Mouse (Mus musculus) neural tube, embryonic 14.5 days (tissue): ENCODE measurements around the gene Islr. TPM values are rescaled to one million over a fixed set of nuclear protein-coding genes. Genes with fewer than 3 reads are reported as not detected.

Experiments used
- ATAC-seq: fragments of 200-750 bp; cut with Nextera tagmentation; 2 replicates; pipeline ENCODE4 v1.8.0; 2017; ENCODE audit warnings: low read depth, mild to moderate bottlenecking, moderate TSS enrichment, moderate library complexity
- H3K27ac ChIP-seq: fragments of 300-500 bp; sonication (generic); 2 replicates; pipeline ENCODE4 v1.5.1; 2014; ENCODE audit warnings: low read depth, mild to moderate bottlenecking, control low read depth, low read length, moderate library complexity, mixed read lengths
- H3K27me3 ChIP-seq: fragments of 300-500 bp; sonication (generic); 2 replicates; pipeline ENCODE4 v1.6.1; 2014; ENCODE audit warnings: low read length; ENCODE audit not compliant: control insufficient read depth, insufficient read depth
- H3K36me3 ChIP-seq: fragments of 300-500 bp; sonication (generic); 2 replicates; pipeline ENCODE4 v1.6.1; 2014; ENCODE audit warnings: low read length, mixed read lengths; ENCODE audit not compliant: control insufficient read depth, insufficient read depth
- H3K4me1 ChIP-seq: fragments of 300-500 bp; sonication (generic); 2 replicates; pipeline ENCODE4 v1.6.1; 2014; ENCODE audit warnings: low read length; ENCODE audit not compliant: control insufficient read depth, insufficient read depth
- H3K4me2 ChIP-seq: fragments of 300-500 bp; sonication (generic); 2 replicates; pipeline ENCODE4 v1.6.1; 2014; ENCODE audit warnings: mild to moderate bottlenecking, low read depth, low read length, control low read depth
- H3K4me3 ChIP-seq: fragments of 300-500 bp; sonication (generic); 2 replicates; pipeline ENCODE4 v1.5.1; 2014; ENCODE audit warnings: low read depth, low read length, control low read depth, mixed read lengths
- H3K9ac ChIP-seq: fragments of 300-500 bp; sonication (generic); replicated peaks from 2 replicates; pipeline ENCODE4 v1.6.1; 2014; ENCODE audit warnings: low read depth, mild to moderate bottlenecking, control low read depth, low read length, mixed read lengths
- H3K9me3 ChIP-seq: fragments of 300-500 bp; sonication (generic); 2 replicates; pipeline ENCODE4 v1.6.1; 2016; ENCODE audit warnings: low read length; ENCODE audit not compliant: control insufficient read depth
- WGBS: fragments of 180-500 bp; shearing (Covaris S2); extraction: QIAGEN DNeasy Blood & Tissue Kit; methylation state at CpG from one replicate; pipeline ENCODE4 v1.1.7; 2014; 5-methylcytosine and 5-hydroxymethylcytosine counted together
- polyA plus RNA-seq: library from polyadenylated mRNA; unstranded; fragments of >200 nt; fragmentation: Nextera tagmentation; extraction: Ambion mirVana; gene quantifications from 2 replicates; pipeline ENCODE4 v1.2.1, GENCODE M21; 2014

Islr gene
- polyA plus RNA-seq, 1 experiment from 2014 or later = 1.5 TPM

- Histone ChIP-seq H3K9me3 (no peaks in the 10 kb centered on the region), H3K4me1 (no peaks in the 10 kb centered on the region), H3K36me3 (no peaks in the 10 kb centered on the region), H3K4me2 (no peak overlapping the region), H3K4me3 (no peak overlapping the region), H3K27ac (no peak overlapping the region), H3K9ac (no peak overlapping the region), H3K27me3 (no peaks in the 10 kb centered on the region)
- WGBS = 71% methylated on average over 1 of the region's 1 CpGs
- ATAC-seq = no peak
Measured at GRCm38 (mm10) chr9:58165779-58166178, 38.3 kb downstream of the Islr start.

GRCm38 (mm10) chr9:58163146-58163545 is 41.0 kb downstream of the Islr start:
- H3K27me3 ChIP-seq = no peaks in the 10 kb centered on the region
- no peak overlapping the region for H3K9ac ChIP-seq
- H3K36me3 ChIP-seq = no peaks in the 10 kb centered on the region
- H3K27ac ChIP-seq = no peak overlapping the region
- H3K4me1 ChIP-seq = no peaks in the 10 kb centered on the region
- H3K4me3 ChIP-seq = no peak overlapping the region
- no peaks in the 10 kb centered on the region for H3K9me3 ChIP-seq
- H3K4me2 ChIP-seq = no peak overlapping the region
- ATAC-seq = no peak
- WGBS = 80% methylated on average over 5 of the region's 5 CpGs

- Histone ChIP-seq H3K4me1 (no peaks in the 10 kb centered on the region), H3K4me2 (no peak overlapping the region), H3K4me3 (no peak overlapping the region), H3K36me3 (no peaks in the 10 kb centered on the region), H3K27me3 (no peaks in the 10 kb centered on the region), H3K27ac (no peak overlapping the region), H3K9me3 (no peaks in the 10 kb centered on the region), H3K9ac (no peak overlapping the region)
- WGBS = 96% methylated on average over 3 of the region's 3 CpGs
- no peak for ATAC-seq
Measured at GRCm38 (mm10) chr9:58162173-58162572, 41.9 kb downstream of the Islr start.

- no peak overlapping the region for H3K4me3 ChIP-seq
- no peaks in the 10 kb centered on the region for H3K27me3 ChIP-seq
- H3K9me3 ChIP-seq = no peaks in the 10 kb centered on the region
- 79% methylated on average over 5 of the region's 5 CpGs for WGBS
- H3K4me1 ChIP-seq = 0 out of 2 replicates have a peak, but pooled peaks cover 4% of the 10 kb centered on the region
- no peak overlapping the region; the same call in 1 of the 2 replicates for H3K27ac ChIP-seq
- no peaks in the 10 kb centered on the region for H3K36me3 ChIP-seq
- no peak for ATAC-seq
- no peak overlapping the region for H3K4me2 ChIP-seq
- H3K9ac ChIP-seq = no peak overlapping the region
Measured at GRCm38 (mm10) chr9:58160315-58160714, 43.8 kb downstream of the Islr start.

- Histone ChIP-seq H3K27me3 (no peaks in the 10 kb centered on the region), H3K4me3 (no peak overlapping the region), H3K4me1 (0 out of 2 replicates have a peak, but pooled peaks cover 4% of the 10 kb centered on the region), H3K27ac (no peak overlapping the region; the same call in 1 of the 2 replicates), H3K4me2 (no peak overlapping the region), H3K9me3 (no peaks in the 10 kb centered on the region), H3K9ac (no peak overlapping the region), H3K36me3 (no peaks in the 10 kb centered on the region)
- no peak for ATAC-seq
- WGBS = 74% methylated on average over 4 of the region's 4 CpGs
Measured at GRCm38 (mm10) chr9:58159855-58160254, 44.3 kb downstream of the Islr start.

GRCm38 (mm10) chr9:58158541-58159311 is 45.4 kb downstream of the Islr start:
- Histone ChIP-seq H3K9ac (no peak overlapping the region), H3K4me1 (0 out of 2 replicates have a peak, but pooled peaks cover 4% of the 10 kb centered on the region), H3K4me3 (no peak overlapping the region), H3K27ac (no peak overlapping the region), H3K27me3 (no peaks in the 10 kb centered on the region), H3K4me2 (no peak overlapping the region), H3K36me3 (no peaks in the 10 kb centered on the region), H3K9me3 (no peaks in the 10 kb centered on the region)
- peak; percentile 46; the same call in 1 of the 2 replicates for ATAC-seq
- WGBS = 44% methylated on average over 7 of the region's 7 CpGs

- H3K4me3 ChIP-seq = peak overlapping the region; percentile 5; the same call in 1 of the 2 replicates
- peak overlapping the region; percentile 22; the same call in 1 of the 2 replicates for H3K27ac ChIP-seq
- no peak for ATAC-seq
- no peaks in the 10 kb centered on the region for H3K36me3 ChIP-seq
- H3K4me2 ChIP-seq = no peak overlapping the region
- no peaks in the 10 kb centered on the region for H3K9me3 ChIP-seq
- H3K27me3 ChIP-seq = no peaks in the 10 kb centered on the region
- H3K9ac ChIP-seq = no peak overlapping the region; the same call in 1 of the 2 replicates
- 81% methylated on average over 13 of the region's 13 CpGs for WGBS
- H3K4me1 ChIP-seq = 0 out of 2 replicates have a peak, but pooled peaks cover 4% of the 10 kb centered on the region
Measured at GRCm38 (mm10) chr9:58157838-58158237, 46.3 kb downstream of the Islr start.

- Histone ChIP-seq H3K9me3 (no peaks in the 10 kb centered on the region), H3K9ac (no peak overlapping the region), H3K4me2 (no peak overlapping the region; the same call in 1 of the 2 replicates), H3K4me1 (0 out of 2 replicates have a peak, but pooled peaks cover 4% of the 10 kb centered on the region), H3K27me3 (no peaks in the 10 kb centered on the region), H3K27ac (no peak overlapping the region), H3K4me3 (no peak overlapping the region), H3K36me3 (no peaks in the 10 kb centered on the region)
- 92% methylated on average over 22 of the region's 22 CpGs for WGBS
- no peak for ATAC-seq
Measured at GRCm38 (mm10) chr9:58156819-58157560, 47.1 kb downstream of the Islr start.

GRCm38 (mm10) chr9:58155366-58155765 is 48.7 kb downstream of the Islr start:
- Histone ChIP-seq H3K27me3 (no peaks in the 10 kb centered on the region), H3K4me1 (0 out of 2 replicates have a peak, but pooled peaks cover 4% of the 10 kb centered on the region), H3K27ac (0 out of 2 replicates have a peak overlapping the region, but pooled peaks have one; percentile 16), H3K4me2 (no peak overlapping the region), H3K9me3 (no peaks in the 10 kb centered on the region), H3K9ac (no peak overlapping the region), H3K36me3 (no peaks in the 10 kb centered on the region), H3K4me3 (no peak overlapping the region)
- 0 out of 2 replicates have a peak, but pooled peaks have one; percentile 42 for ATAC-seq
- 41% methylated on average over 3 of the region's 3 CpGs for WGBS
